Mouse (Mus musculus) mouse trophoblast stem cell (cell line): Measurements from ENCODE around the gene Rubcnl.

Source experiments
- in situ Hi-C, 2 experiments: fragments of 300-500 bp; cut with MseI, MboI; formaldehyde crosslinking; loops; 2 replicates in 1 of 2; 3 replicates in 1 of 2; pipeline ENCODE4 v1.15.1; 2025

Gene Rubcnl

DNA sequence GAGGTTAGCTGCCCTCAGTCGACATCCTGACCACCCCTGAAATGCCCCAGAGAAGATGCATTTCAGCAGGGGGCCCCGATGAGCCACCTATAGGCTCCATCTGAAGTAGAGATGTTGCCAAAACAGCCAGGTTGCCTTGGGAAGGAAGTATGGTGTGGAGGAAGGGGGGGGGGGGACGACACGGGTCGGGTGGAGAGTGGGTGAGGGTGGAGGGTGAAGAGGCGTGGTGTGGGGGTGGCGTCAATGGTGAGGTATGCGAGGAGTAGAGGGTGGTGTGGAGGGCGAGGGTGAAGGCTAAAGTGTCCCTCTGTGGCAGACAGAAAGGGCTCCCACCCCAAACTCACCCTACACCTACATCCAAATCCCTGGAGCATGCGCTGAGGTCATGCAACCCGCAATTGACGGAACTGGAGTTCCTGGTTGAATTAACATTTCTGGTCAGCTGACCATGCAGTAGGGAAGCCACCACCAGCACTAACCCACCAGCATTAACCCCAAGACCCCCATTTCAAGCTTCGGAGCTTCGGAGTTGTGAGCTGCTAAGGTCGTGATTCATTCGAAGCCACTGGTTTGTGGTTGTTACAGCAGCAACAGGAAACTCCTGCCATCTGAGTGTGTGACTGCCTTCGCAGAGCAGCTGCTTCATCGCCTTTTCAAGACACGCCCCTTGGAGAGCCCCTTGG, 52.7 kb downstream of the Rubcnl start:
- in situ Hi-C loops = no loop called here

DNA sequence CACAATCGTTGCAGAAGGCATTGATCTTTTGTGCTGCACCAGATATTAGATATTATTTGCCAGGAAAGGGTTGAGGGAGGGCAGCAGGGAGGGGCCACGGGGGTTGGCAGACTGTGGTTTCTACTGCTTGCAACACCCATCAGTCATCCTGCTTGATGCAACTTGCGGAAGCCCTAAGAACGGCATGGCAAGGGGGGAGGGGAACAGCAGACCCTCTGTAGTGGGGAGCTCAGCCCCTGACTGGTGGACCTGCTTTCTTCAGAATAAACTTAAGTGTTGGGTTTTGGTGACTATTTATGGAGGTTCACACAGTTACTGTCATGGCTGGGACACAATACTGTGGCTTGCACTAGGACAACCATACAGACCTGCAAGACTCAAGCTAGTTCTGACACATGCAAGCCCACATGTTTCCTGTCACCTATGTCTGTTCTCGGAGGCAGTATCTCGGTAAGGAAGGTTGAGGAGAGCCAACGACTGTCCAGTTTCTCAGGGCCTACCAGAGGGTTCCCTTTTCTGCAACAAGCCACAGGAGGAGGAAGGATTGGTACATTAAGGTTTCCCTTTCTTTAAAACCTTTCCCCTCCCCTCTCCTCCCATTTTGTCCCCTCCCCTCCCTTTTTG, 53.6 kb downstream of the Rubcnl start:
- in situ Hi-C loops = no loop called here

DNA sequence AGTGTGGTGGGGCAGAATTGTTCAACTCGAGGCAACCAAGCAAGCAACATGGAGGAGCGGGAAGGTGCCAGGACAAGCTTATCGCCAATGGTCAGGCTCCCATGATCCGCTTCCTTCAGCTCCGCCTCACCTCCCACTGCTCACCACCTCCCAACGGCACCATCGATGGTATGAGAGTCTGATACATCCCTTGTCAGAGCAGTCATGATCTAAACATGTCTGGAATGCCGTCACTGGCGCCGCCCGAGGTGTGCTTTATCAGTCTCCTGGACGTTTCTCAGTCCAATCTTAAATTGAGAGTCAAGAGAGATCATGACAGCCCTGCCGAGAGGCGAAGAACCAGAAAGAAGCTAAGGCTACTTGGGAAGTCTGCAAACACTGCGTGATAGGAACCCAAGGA, 55.3 kb downstream of the Rubcnl start:
- in situ Hi-C loops = loop anchor here in 1 of 2 experiments (10.0 kb wide), 1 partner anchor 124 kb away; no protein-coding TSS in a partner anchor

DNA sequence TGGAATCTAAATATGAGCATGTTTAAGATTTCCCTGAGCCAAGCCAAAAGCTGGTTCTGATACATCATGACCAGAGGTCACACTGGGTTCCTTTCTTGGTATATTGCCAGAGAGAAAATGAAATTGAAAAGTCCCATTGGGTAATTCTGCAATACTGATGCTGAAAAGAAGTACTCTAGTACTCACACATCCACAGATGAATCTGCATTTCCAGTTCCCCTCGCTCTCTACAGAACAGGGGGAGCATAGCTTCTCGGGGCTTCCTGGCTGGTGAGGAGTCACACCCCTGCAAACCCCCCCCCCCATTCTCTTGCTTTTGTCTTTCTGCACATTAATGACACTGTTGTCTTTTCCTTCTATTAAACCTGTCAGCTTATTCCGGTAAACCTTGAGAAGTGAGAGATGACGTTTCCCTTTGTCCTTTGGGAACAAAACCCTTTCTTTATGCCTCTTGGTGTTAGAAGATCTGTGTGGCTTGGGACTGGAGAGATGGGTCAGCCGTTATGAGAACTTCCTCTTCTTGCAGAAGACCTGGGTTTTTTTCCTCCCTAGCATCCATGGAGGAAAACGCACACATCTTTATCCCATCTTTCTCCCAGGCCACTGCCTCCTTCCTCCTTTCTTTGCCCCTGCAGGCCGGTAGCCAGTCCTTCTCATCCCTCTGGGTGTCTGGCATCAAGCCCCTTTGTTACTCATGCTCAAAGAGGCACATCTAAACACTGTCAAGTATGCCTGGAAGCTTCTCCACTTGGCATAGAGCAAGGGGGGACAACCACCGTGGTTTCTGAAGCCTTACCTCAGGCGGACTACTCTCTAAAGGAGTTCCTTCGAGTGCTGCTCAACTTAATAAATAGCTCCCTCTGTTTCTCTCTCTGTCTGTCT, 59.7 kb downstream of the Rubcnl start:
- in situ Hi-C loops = loop anchor here in 1 of 2 experiments (10.0 kb wide), 1 partner anchor 119 kb away; no protein-coding TSS in a partner anchor

DNA sequence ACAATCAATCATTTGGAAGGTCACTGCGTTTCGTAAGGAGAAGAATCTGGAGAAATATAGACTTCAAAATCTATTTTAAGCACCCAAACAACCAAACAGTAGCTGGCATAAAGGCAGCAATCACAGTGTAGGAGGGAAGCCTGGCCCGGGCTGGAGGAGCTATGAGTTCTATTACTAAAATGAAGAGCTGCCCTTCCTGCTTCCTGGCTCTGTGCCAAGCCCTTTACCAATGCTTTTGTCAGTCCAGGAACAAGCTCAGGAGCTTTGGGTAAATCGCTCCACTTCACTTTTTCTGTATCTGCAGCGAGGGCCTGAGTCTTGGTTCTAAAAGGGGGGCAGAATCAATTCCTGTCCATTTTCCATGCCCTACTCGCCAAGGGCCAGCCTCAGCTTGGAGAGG, 62.1 kb downstream of the Rubcnl start:
- in situ Hi-C loops = loop anchor here in 1 of 2 experiments (10.0 kb wide), 1 partner anchor 117 kb away; no protein-coding TSS in a partner anchor
